Mouse (Mus musculus): Measurements from ENCODE around the gene Zmynd12. TPM values are rescaled to one million over a fixed set of nuclear protein-coding genes. Genes with fewer than 3 reads are reported as not detected.

Gene Zmynd12
- polyA plus RNA-seq, 1 experiment from 2014 or later: 0.26 TPM

DNA sequence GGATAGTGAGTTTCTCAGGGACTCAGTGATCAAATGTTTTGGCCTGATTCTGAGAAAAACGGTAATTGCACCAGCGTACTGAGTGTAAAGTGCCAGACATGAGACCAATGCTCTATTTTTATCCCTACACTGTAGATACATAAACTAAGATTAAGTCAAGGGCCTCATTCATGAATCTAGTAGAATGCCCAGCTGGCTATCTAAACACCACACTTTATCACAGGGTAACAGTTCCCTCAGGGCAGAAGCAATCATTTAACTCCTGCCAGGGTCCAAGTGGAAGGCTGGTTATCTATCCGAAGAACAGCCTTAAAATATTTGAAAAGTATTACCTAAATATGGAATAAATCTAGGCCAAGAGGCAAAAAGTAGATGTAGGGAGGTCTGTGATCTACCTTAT lies 4.7 kb upstream of the Zmynd12 start:
- Histone ChIP-seq H3K4me3 (no peak overlapping the region), H3K36me3 (ENCODE audit: poor library complexity, severe bottlenecking) (no peaks in the 10 kb centered on the region; the same call in 1 of the 2 replicates), H3K9ac (no peak overlapping the region), H3K27me3 (no peaks in the 10 kb centered on the region), H3K27ac (no peak overlapping the region), H3K9me3 (replicated peaks) (no peaks in the 10 kb centered on the region), H3K4me1 (peaks cover 28% of the 10 kb centered on the region), H3K4me2 (no peak overlapping the region)
- ATAC-seq: no peak
- 89% methylated on average over 3 of the region's 3 CpGs for WGBS

DNA sequence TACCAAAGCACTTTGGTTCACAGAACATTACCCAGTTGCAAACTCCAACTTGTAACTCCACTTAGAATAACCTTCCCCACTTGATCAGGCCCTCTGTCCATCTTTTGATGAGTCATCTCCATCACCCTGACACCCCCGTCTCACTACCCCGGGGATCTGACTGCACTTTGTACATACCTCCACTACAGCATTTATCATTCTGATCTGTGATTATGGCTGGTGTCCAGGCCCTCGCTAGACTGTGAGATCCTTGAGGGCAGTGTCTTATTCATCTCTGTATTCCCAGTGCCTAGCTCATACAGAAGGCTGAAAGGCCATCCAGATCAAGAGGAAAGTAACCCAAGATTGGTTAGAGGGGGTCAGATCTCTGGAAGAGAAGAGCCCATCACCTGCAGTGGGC lies 1.4 kb upstream of the Zmynd12 start:
- Histone ChIP-seq H3K9ac (peak overlapping the region; percentile 83), H3K4me2 (peak overlapping the region; percentile 89), H3K36me3 (ENCODE audit: poor library complexity, severe bottlenecking) (no peaks in the 10 kb centered on the region; the same call in 1 of the 2 replicates), H3K27ac (no peak overlapping the region), H3K9me3 (replicated peaks) (no peaks in the 10 kb centered on the region), H3K4me1 (peaks cover 15% of the 10 kb centered on the region), H3K27me3 (no peaks in the 10 kb centered on the region), H3K4me3 (peak overlapping the region; percentile 64)
- ATAC-seq: no peak
- 79% methylated on average over 3 of the region's 3 CpGs for WGBS

DNA sequence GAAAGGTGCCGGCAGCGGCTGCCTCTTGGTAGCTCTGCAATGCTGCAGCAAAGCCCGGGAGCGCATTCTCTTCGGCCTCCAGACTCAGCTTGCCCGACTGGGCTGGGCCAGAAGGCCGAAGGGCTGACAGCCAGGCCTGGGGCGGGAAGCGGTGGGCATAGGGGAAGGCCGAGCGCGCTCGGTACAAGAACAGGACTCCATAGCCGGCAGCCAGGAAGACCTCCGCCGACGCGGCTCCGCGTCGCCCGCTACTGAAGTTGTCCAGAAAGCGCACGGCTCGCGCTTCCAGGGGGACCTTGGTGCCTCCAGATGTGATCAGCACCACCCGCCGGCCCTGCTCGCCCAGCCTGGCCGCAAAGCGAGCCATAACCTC lies 707 bp upstream of the Zmynd12 start:
- peak overlapping the region; percentile 89 for H3K4me2 ChIP-seq
- no peaks in the 10 kb centered on the region for H3K9me3 ChIP-seq (replicated peaks)
- no peaks in the 10 kb centered on the region for H3K27me3 ChIP-seq
- peak overlapping the region; percentile 64 for H3K4me3 ChIP-seq
- WGBS: under 1% methylated on average over 31 of the region's 31 CpGs
- peak overlapping the region; percentile 83 for H3K9ac ChIP-seq
- peak overlapping the region; percentile 65 for H3K27ac ChIP-seq
- peak; percentile 67 for ATAC-seq
- H3K4me1 ChIP-seq: peaks cover 15% of the 10 kb centered on the region
- no peaks in the 10 kb centered on the region; the same call in 1 of the 2 replicates for H3K36me3 ChIP-seq (ENCODE audit: poor library complexity, severe bottlenecking)

DNA sequence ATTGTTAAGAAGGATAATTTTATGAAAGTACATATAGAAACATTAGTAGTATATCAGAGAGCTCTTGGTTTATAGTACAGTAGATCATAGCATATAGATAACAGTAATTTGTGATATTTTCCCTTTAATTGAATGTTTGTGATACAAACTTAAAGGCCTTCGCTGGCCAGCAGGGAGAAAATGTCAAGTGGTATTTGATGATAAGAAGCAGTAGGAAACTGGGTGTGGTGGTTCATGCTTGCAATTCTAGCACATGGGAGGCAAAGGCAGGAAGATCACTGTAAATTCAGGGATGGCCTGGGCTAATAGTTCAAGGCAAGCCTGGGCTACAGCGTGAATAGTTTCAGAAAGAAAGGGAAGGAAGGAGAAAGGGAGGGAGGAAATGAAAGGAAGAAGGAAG lies 2.5 kb downstream of the Zmynd12 start:
- H3K36me3 ChIP-seq (ENCODE audit: poor library complexity, severe bottlenecking): no peaks in the 10 kb centered on the region
- no peak overlapping the region for H3K4me2 ChIP-seq
- H3K9ac ChIP-seq: no peak overlapping the region
- H3K4me3 ChIP-seq: no peak overlapping the region
- H3K9me3 ChIP-seq (replicated peaks): no peaks in the 10 kb centered on the region
- H3K27ac ChIP-seq: no peak overlapping the region
- no peak for ATAC-seq
- WGBS: 90% methylated on average over 2 of the region's 2 CpGs
- H3K4me1 ChIP-seq: peaks cover 15% of the 10 kb centered on the region
- H3K27me3 ChIP-seq: no peaks in the 10 kb centered on the region

DNA sequence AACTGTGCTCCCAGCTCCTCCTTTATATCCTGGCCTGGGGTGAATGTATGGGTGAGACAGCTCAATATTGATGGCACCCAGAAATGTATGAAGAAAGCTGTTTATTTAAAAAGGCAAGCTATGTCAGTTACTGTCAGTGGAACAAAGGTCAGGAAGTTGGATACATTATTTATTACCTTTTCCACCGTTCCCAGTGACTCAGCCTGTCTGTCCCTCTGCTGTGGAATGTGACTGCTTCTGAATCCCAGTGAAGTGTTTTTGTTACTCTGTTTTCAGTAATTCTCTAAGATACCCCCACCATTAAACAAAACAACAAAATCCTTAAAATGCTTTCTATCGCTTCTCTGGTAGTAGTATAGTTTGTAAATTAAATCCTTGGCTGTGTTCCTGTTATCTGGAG lies 3.0 kb downstream of the Zmynd12 start:
- Histone ChIP-seq H3K36me3 (ENCODE audit: poor library complexity, severe bottlenecking) (no peaks in the 10 kb centered on the region), H3K9me3 (replicated peaks) (no peaks in the 10 kb centered on the region), H3K4me2 (no peak overlapping the region), H3K27me3 (no peaks in the 10 kb centered on the region), H3K4me3 (no peak overlapping the region), H3K27ac (no peak overlapping the region), H3K9ac (no peak overlapping the region), H3K4me1 (peaks cover 15% of the 10 kb centered on the region)
- WGBS: 83% methylated on average over 2 of the region's 2 CpGs
- ATAC-seq: no peak

DNA sequence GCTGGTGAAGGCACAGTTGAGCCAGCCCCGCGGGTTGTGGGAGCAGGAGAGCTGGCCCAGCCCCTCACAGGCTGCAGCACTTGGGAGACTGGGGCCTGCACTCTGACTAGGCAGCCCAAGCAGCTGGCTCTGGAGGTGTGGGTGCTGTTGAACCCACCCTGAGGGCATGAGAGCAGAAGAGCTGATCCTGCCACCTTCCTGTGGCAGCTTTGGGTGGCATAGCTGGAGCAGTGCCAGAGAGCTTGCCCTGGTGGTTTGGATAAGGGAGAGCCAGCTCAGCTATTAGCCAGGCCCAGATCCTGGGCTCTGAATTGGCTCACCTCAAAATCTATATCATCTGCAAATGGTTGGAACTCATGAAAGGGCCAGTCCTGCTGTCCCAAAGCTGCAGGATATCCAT lies 5.1 kb downstream of the Zmynd12 start:
- H3K27me3 ChIP-seq: no peaks in the 10 kb centered on the region
- peaks cover 5% of the 10 kb centered on the region; the same call in 1 of the 2 replicates for H3K4me1 ChIP-seq
- ATAC-seq: no peak
- no peaks in the 10 kb centered on the region for H3K36me3 ChIP-seq (ENCODE audit: poor library complexity, severe bottlenecking)
- no peaks in the 10 kb centered on the region for H3K9me3 ChIP-seq (replicated peaks)
- H3K4me3 ChIP-seq: no peak overlapping the region
- no peak overlapping the region for H3K27ac ChIP-seq
- 37% methylated on average over 2 of the region's 2 CpGs for WGBS
- no peak overlapping the region for H3K4me2 ChIP-seq
- no peak overlapping the region for H3K9ac ChIP-seq

DNA sequence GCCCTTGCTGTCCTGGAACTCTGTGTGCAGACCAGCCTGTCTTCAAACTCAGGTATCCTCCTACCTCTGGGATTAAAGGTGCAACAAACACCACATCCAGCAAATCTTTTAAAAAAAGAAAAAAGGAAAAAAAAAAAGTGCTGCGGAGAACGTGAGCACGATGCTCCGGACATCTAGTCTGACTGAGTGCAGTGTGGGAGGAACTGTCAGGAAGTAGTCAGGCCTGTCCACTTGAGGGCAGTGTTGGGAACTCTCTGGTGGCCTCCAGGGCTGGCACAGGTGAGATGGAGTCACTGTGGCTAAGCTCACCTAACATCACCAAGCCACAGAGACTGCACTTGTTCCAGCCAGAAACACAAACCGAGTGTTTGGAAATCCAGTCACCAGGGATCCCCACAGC lies 8.1 kb downstream of the Zmynd12 start:
- WGBS: 28% methylated on average over 5 of the region's 5 CpGs
- no peak overlapping the region for H3K4me2 ChIP-seq
- no peak for ATAC-seq

DNA sequence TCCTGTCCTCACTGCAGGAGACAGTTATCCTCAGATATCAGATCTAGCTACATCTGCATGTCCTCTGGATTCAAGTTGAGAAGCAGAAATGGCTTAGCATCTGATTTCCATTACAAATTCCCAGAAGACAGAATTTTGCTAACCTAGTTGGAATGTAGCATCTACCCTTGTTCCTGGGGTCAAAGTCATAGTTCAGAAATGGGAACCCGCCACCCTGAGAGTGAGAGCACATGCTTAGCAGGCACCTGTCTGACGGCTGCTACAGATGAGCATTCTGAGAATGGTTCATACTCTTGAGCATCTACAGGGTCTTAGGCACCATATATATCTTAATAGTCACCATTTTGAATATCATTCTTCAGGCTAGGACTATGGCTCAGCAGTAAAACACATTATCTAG lies 15.3 kb downstream of the Zmynd12 start:
- no peaks in the 10 kb centered on the region for H3K4me1 ChIP-seq
- no peak overlapping the region for H3K4me2 ChIP-seq
- H3K27ac ChIP-seq: no peak overlapping the region
- no peak for ATAC-seq
- no peaks in the 10 kb centered on the region for H3K36me3 ChIP-seq (ENCODE audit: poor library complexity, severe bottlenecking)
- no peak overlapping the region for H3K9ac ChIP-seq
- H3K27me3 ChIP-seq: no peaks in the 10 kb centered on the region
- no peaks in the 10 kb centered on the region; the same call in 1 of the 2 replicates for H3K9me3 ChIP-seq (replicated peaks)
- no peak overlapping the region for H3K4me3 ChIP-seq
- 93% methylated on average over 2 of the region's 2 CpGs for WGBS

More for the DNA sequence above, 8.1 kb downstream of the Zmynd12 start:
- Histone ChIP-seq H3K36me3 (ENCODE audit: poor library complexity, severe bottlenecking) (no peaks in the 10 kb centered on the region), H3K4me3 (no peak overlapping the region), H3K9ac (no peak overlapping the region), H3K4me1 (no peaks in the 10 kb centered on the region), H3K27ac (no peak overlapping the region), H3K27me3 (no peaks in the 10 kb centered on the region), H3K9me3 (replicated peaks) (no peaks in the 10 kb centered on the region)

DNA sequence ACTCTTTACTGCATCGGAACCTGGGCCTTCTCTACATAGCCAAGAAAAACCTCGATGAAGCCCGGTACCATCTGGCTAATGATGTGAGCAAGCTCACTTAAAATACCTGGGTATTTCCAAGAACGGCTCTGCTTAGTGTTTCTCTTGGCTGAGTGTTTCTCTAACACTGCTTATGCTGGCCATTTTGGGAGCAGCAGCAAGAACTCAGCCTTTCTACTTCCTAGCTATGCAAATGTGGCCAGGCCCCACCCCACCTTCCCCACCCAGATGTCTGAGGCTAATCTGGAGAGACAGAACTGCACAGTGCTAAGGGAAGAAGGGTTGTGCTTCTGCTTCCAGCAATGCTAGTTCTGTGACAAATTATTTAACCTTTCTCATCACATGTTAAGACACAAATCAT lies 19.2 kb downstream of the Zmynd12 start:
- Histone ChIP-seq H3K4me1 (no peaks in the 10 kb centered on the region), H3K4me3 (no peak overlapping the region), H3K9ac (no peak overlapping the region), H3K4me2 (no peak overlapping the region), H3K9me3 (replicated peaks) (no peaks in the 10 kb centered on the region; the same call in 1 of the 2 replicates), H3K36me3 (ENCODE audit: poor library complexity, severe bottlenecking) (no peaks in the 10 kb centered on the region), H3K27ac (no peak overlapping the region), H3K27me3 (no peaks in the 10 kb centered on the region)
- no peak for ATAC-seq
- WGBS: 93% methylated on average over 4 of the region's 4 CpGs

DNA sequence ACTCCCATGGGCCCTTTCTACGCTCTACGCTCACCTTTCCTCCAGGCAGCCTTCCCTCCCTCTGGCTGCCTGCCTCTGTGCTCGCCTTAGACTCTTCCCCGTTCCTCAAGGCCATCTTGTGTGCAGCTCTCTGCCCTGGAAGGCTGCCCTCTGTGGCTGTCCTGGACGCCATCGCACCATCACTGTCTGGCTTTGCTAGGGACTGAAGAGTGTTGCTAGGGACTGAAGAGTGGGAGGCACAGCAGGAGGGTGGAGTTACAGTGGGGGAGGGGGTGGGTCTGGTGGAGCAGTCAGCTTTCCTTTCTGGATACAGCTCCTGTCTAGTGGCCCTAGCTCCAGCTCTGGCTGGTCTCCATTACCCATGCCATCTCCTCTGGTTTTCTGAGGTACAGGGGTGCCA lies 19.9 kb downstream of the Zmynd12 start:
- Histone ChIP-seq H3K27me3 (no peaks in the 10 kb centered on the region), H3K27ac (no peak overlapping the region), H3K9ac (no peak overlapping the region), H3K4me3 (no peak overlapping the region), H3K9me3 (replicated peaks) (no peaks in the 10 kb centered on the region; the same call in 1 of the 2 replicates), H3K4me2 (no peak overlapping the region), H3K4me1 (no peaks in the 10 kb centered on the region), H3K36me3 (ENCODE audit: poor library complexity, severe bottlenecking) (no peaks in the 10 kb centered on the region)
- WGBS: 51% methylated on average over 6 of the region's 6 CpGs
- no peak for ATAC-seq

DNA sequence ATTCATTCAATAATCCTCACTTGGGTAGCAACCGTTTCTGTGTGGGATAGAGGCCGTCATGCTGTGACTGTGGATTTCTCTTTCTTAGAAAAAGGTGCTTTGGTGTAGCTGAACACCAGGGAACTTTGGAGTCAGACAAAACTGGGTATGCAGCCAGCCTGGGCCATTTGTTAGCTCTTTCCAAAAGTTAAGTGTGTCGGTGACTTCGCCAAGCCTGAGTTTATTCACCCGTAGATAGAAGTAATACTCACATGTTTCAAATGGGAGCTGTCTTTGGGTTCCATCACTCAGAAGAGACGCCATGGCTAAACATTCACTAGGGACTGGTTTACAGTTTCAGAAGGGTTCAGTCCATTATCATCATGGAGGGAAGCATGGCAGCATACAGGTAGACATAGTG lies 24.6 kb downstream of the Zmynd12 start:
- Histone ChIP-seq H3K9ac (no peak overlapping the region), H3K4me1 (no peaks in the 10 kb centered on the region), H3K4me2 (no peak overlapping the region), H3K36me3 (ENCODE audit: poor library complexity, severe bottlenecking) (no peaks in the 10 kb centered on the region), H3K27me3 (no peaks in the 10 kb centered on the region), H3K4me3 (no peak overlapping the region), H3K9me3 (replicated peaks) (no peaks in the 10 kb centered on the region), H3K27ac (no peak overlapping the region)
- WGBS: 92% methylated on average over 6 of the region's 6 CpGs
- ATAC-seq: no peak

DNA sequence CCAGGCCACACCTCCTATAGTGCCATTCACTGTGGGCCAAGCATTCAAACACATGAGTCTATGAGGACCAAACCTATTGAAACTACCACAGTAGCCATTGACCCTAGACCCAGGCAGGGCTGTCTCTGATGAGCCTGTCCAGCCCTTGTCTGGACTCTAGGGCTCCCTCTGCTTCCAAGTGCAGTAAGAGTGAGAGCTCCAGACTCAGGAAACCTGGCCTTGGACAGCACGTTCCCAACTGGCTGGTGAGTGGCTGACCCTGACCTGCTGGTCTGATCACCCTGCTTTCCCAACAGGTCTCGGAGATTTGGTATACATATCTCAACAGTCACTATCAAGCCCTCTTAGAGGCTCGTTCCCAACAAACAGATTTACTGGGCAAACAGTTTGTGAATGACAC lies 25.2 kb downstream of the Zmynd12 start:
- no peak for ATAC-seq
- WGBS: 84% methylated on average over 3 of the region's 3 CpGs

DNA sequence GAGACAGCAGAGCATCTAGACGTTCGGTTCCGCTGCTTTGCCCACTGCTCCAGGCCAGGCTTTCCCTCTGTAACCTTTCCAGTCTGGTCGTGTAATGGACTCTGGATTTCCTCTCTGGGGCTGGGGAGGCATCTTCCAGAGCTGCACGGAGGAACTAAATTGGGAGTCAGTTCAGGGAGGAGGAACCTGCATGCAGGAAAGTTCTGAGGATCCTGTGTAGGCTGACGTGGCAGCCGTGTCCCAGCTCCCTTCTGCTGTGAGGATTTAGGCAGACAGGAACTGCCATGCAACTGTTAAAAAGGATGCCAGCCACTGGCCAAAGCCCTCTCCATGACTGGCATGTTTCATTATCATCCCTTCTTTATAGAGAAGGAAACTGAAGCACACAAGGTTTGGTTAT lies 27.8 kb downstream of the Zmynd12 start:
- Histone ChIP-seq H3K4me3 (no peak overlapping the region), H3K27me3 (no peaks in the 10 kb centered on the region), H3K36me3 (ENCODE audit: poor library complexity, severe bottlenecking) (no peaks in the 10 kb centered on the region), H3K4me2 (no peak overlapping the region), H3K4me1 (peaks cover 8% of the 10 kb centered on the region), H3K9me3 (replicated peaks) (no peaks in the 10 kb centered on the region), H3K9ac (no peak overlapping the region), H3K27ac (no peak overlapping the region)
- 79% methylated on average over 7 of the region's 7 CpGs for WGBS
- no peak for ATAC-seq

More for the DNA sequence above, 25.2 kb downstream of the Zmynd12 start:
- no peak overlapping the region for H3K27ac ChIP-seq
- no peaks in the 10 kb centered on the region for H3K27me3 ChIP-seq
- no peaks in the 10 kb centered on the region for H3K36me3 ChIP-seq (ENCODE audit: poor library complexity, severe bottlenecking)
- H3K4me1 ChIP-seq: no peaks in the 10 kb centered on the region
- H3K4me3 ChIP-seq: no peak overlapping the region
- H3K4me2 ChIP-seq: no peak overlapping the region
- no peaks in the 10 kb centered on the region for H3K9me3 ChIP-seq (replicated peaks)
- no peak overlapping the region for H3K9ac ChIP-seq
